Mouse (Mus musculus): Measurements from ENCODE around the gene Wdfy1. TPM values are rescaled to one million over a fixed set of nuclear protein-coding genes. Genes with fewer than 3 reads are reported as not detected.

The Wdfy1 gene
- 30.0 TPM for polyA plus RNA-seq (2014; fragmentation: Illumina TruSeq; extraction: RNeasy Lipid Tissue Mini Kit (QIAGEN cat#74804); ENCODE audit: low read depth, low replicate concordance)

GRCm38 (mm10) chr1:79775927-79776458 lies at the start of gene Wdfy1, which contains the start of gene Mrpl44:
TSS of gene Wdfy1 (minus strand) at chr1:79776143.
TSS of gene Mrpl44 (plus strand) at chr1:79776018.

GRCm38 (mm10) chr1:79671543-79672337 lies 104.2 kb downstream of the Wdfy1 start, which contains the start of gene Ap1s3:
TSS of gene Ap1s3 (minus strand) at chr1:79671972.

Other genes with a start within 250 kb of the Wdfy1 start
- gene Ap1s3, start 104.2 kb downstream of the Wdfy1 start, polyA plus RNA-seq (2014; fragmentation: Illumina TruSeq; extraction: RNeasy Lipid Tissue Mini Kit (QIAGEN cat#74804); ENCODE audit: low read depth, low replicate concordance), result 104 TPM
- gene Mrpl44, start 125 bp downstream of the Wdfy1 start, polyA plus RNA-seq (2014; fragmentation: Illumina TruSeq; extraction: RNeasy Lipid Tissue Mini Kit (QIAGEN cat#74804); ENCODE audit: low read depth, low replicate concordance), result 11.4 TPM
- 15.3 TPM for gene Serpine2, start 85.0 kb upstream of the Wdfy1 start, polyA plus RNA-seq (2014; fragmentation: Illumina TruSeq; extraction: RNeasy Lipid Tissue Mini Kit (QIAGEN cat#74804); ENCODE audit: low read depth, low replicate concordance)